Mouse (Mus musculus): ENCODE data around the gene Chrm2.

- TF ChIP-seq CHD2 (IDR thresholded peaks at IDR 0.05; ENCODE audit: low read length): no peak
- no peak for TF ChIP-seq POLR2A (IDR thresholded peaks at IDR 0.05; ENCODE audit: control insufficient read depth in 1 of 2, insufficient read depth in 1 of 2, low read depth in 1 of 2, low read length in 2 of 2, poor library complexity in 1 of 2)
- TF ChIP-seq POLR2AphosphoS2 (IDR thresholded peaks at IDR 0.05; ENCODE audit: low read length): no peak
- TF ChIP-seq TCF12 (IDR thresholded peaks at IDR 0.05; ENCODE audit: low read depth, low read length): no peak
- TF ChIP-seq CTCF (IDR thresholded peaks at IDR 0.05 in 2 of 3, conservative IDR thresholded peaks at IDR 0.05 in 1 of 3; ENCODE audit: control insufficient read depth in 1 of 3, insufficient read depth in 1 of 3, low read depth in 2 of 3, low read length in 3 of 3, poor library complexity in 1 of 3, severe bottlenecking in 1 of 3): no peak
- no peak for TF ChIP-seq EP300 (IDR thresholded peaks at IDR 0.05; ENCODE audit: low read depth in 1 of 2, low read length in 2 of 2)
Observed at GRCm38 (mm10) chr6:36464008-36464407, 76.1 kb downstream of the Chrm2 start.

Measured in MEL (cell line).